ENCODE assay signal across 15 mouse cellular contexts in genomic region chr4:152224156-152224555, GRCm38 (mm10).
"Had no signal": no experiment of that assay in that cellular context is flagged by ENCODE, and none has a peak within 500 bp of the region (broad histone marks: within the 10 kb centered on the region; RNA-seq: fewer than 3 reads in every experiment).

No protein-coding gene starts in this region.

- H3K27me3 ChIP-seq: limb, embryonic 15.5 days; liver, embryonic 12.5 days; lung, embryonic 15.5 days had no signal

- H3K36me3 ChIP-seq: limb, embryonic 15.5 days; lung, embryonic 15.5 days; midbrain, embryonic 15.5 days had no signal

- DNase-seq: kidney, adult 8-10 months; kidney, postnatal 4 days; right cerebral cortex, adult 18-20 months; right cerebral cortex, postnatal 25 days; thymus, postnatal 4 days had no signal

- H3K4me3 ChIP-seq: layer of hippocampus, adult 2 months; left cerebral cortex, adult 2 months; limb, embryonic 15.5 days; liver, embryonic 12.5 days; lung, embryonic 15.5 days; midbrain, embryonic 10.5 days; midbrain, embryonic 15.5 days had no signal

- ATAC-seq: intestine, postnatal 0 days; liver, embryonic 12.5 days; midbrain, embryonic 15.5 days had no signal

- H3K9ac ChIP-seq: limb, embryonic 15.5 days; liver, embryonic 12.5 days; lung, embryonic 15.5 days; midbrain, embryonic 15.5 days had no signal

- H3K4me2 ChIP-seq: limb, embryonic 15.5 days; liver, embryonic 12.5 days; lung, embryonic 15.5 days; midbrain, embryonic 15.5 days had no signal

- H3K9me3 ChIP-seq: limb, embryonic 15.5 days; liver, embryonic 12.5 days; lung, embryonic 15.5 days; midbrain, embryonic 10.5 days; midbrain, embryonic 15.5 days had no signal

- H3K27ac ChIP-seq: kidney, postnatal 0 days; layer of hippocampus, adult 2 months; left cerebral cortex, adult 2 months; limb, embryonic 15.5 days; liver, embryonic 12.5 days; lung, embryonic 15.5 days; midbrain, embryonic 10.5 days; midbrain, embryonic 15.5 days; stomach, postnatal 0 days had no signal

- H3K4me1 ChIP-seq: liver, embryonic 12.5 days had no signal
